ENCODE assay signal across 15 mouse cellular contexts in the genomic region with DNA sequence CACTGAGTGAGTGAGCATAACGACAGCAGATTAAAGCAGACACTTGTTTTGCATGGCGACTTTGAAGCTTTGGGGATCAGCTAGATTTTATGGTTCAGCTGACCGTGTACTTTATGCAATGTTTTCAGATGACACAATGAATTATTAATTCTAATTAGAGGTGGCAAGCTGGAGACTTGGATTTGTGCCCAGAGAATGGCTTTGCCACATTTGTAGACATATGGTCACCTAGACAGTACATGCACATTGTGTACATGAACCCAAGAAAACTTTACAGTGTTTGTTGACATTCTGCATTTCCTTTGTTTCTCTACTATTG. TPM values are rescaled to one million over a fixed set of nuclear protein-coding genes. Genes with fewer than 3 reads are reported as not detected.
DNase-seq lines count a peak whose midpoint lies in the region; ATAC-seq and TF ChIP-seq lines count a peak whose summit lies in the region.
"Had no signal": no experiment of that assay in that cellular context is flagged by ENCODE, and none has a peak within 500 bp of the region (broad histone marks: within the 10 kb centered on the region; RNA-seq: fewer than 3 reads in every experiment).

No protein-coding gene starts in this region.

- 41% methylated on average over 3 of the region's 3 CpGs for WGBS in hindbrain, embryonic 12.5 days
- WGBS in hindbrain, embryonic 11.5 days = 59% methylated on average over 3 of the region's 3 CpGs
- WGBS in hindbrain, postnatal 0 days = 17% methylated on average over 3 of the region's 3 CpGs

- peak; percentile 79 for ATAC-seq in hindbrain, embryonic 12.5 days (ENCODE audit: low FRiP score)
- ATAC-seq in hindbrain, embryonic 11.5 days (ENCODE audit: low FRiP score) = no peak
- ATAC-seq in Patski = no peak
- peak; percentile 83 for ATAC-seq in hindbrain, postnatal 0 days
- ATAC-seq: activated CD4-positive, CD25-positive, alpha-beta regulatory T cell, adult 4 months had no signal

- POLR2A ChIA-PET in Patski (lab: Charles Lee) = no interaction called here

- H3K9ac ChIP-seq in hindbrain, embryonic 12.5 days = no peak overlapping the region
- no peak overlapping the region for H3K9ac ChIP-seq in hindbrain, embryonic 11.5 days (ENCODE audit: low read depth, low read length)
- H3K9ac ChIP-seq in hindbrain, postnatal 0 days (replicated peaks; ENCODE audit: low read length) = no peak overlapping the region
- H3K9ac ChIP-seq: lung, embryonic 15.5 days had no signal

- no peak overlapping the region for H3K4me3 ChIP-seq in hindbrain, embryonic 12.5 days
- H3K4me3 ChIP-seq in hindbrain, embryonic 11.5 days (ENCODE audit: low read depth, low read length) = no peak overlapping the region
- no peak overlapping the region for H3K4me3 ChIP-seq in hindbrain, postnatal 0 days (ENCODE audit: low read length)
- H3K4me3 ChIP-seq: lung, embryonic 15.5 days had no signal

- CTCF ChIA-PET in Patski (lab: Charles Lee) = interaction anchor here (0.7 kb wide), 1 partner anchor 33 kb away, joined by 3 read pairs; no protein-coding TSS in a partner anchor

- no peaks in the 10 kb centered on the region for H3K27me3 ChIP-seq in hindbrain, embryonic 12.5 days
- no peaks in the 10 kb centered on the region for H3K27me3 ChIP-seq in hindbrain, embryonic 11.5 days (ENCODE audit: control insufficient read depth, insufficient read depth, low read length)
- H3K27me3 ChIP-seq in Patski = peaks cover 9% of the 10 kb centered on the region
- no peaks in the 10 kb centered on the region for H3K27me3 ChIP-seq in hindbrain, postnatal 0 days (ENCODE audit: insufficient read depth, low read length)
- H3K27me3 ChIP-seq: lung, embryonic 15.5 days had no signal

- no peak for DNase-seq in hindbrain, embryonic 11.5 days (ENCODE audit: low spot score)
- peak; percentile 2 for DNase-seq in Patski (ENCODE audit: low read depth, low spot score)
- DNase-seq in cerebellum, adult 9-11 months = peak; percentile 75
- peak; percentile 84 for DNase-seq in hindbrain, postnatal 0 days (ENCODE audit: low spot score)
- no peak for DNase-seq in thymus, postnatal 14 days
- no peak for DNase-seq in gastrocnemius, postnatal 25 days
- no peak for DNase-seq in urinary bladder, adult 2 months (ENCODE audit: low spot score)
- DNase-seq: kidney, postnatal 25 days; spleen, adult 18-20 months had no signal

- H3K9me3 ChIP-seq in hindbrain, embryonic 12.5 days (replicated peaks) = no peaks in the 10 kb centered on the region
- H3K9me3 ChIP-seq in hindbrain, embryonic 11.5 days (ENCODE audit: control insufficient read depth, low read length) = no peaks in the 10 kb centered on the region
- no peaks in the 10 kb centered on the region for H3K9me3 ChIP-seq in hindbrain, postnatal 0 days (ENCODE audit: low read length)
- H3K9me3 ChIP-seq: lung, embryonic 15.5 days had no signal

- no peak for TF ChIP-seq CTCF in Patski (IDR thresholded peaks at IDR 0.05)
- TF ChIP-seq CTCF in hindbrain, postnatal 0 days (IDR thresholded peaks at IDR 0.05; ENCODE audit: low read depth) = no peak

- no peaks in the 10 kb centered on the region for H3K36me3 ChIP-seq in hindbrain, embryonic 12.5 days
- no peaks in the 10 kb centered on the region for H3K36me3 ChIP-seq in hindbrain, embryonic 11.5 days (ENCODE audit: control insufficient read depth, insufficient read depth, low read length)
- no peaks in the 10 kb centered on the region for H3K36me3 ChIP-seq in hindbrain, postnatal 0 days (ENCODE audit: insufficient read depth, low read length)
- H3K36me3 ChIP-seq: lung, embryonic 15.5 days had no signal

- no peaks in the 10 kb centered on the region for H3K4me1 ChIP-seq in hindbrain, embryonic 12.5 days
- no peaks in the 10 kb centered on the region for H3K4me1 ChIP-seq in hindbrain, embryonic 11.5 days (replicated peaks; ENCODE audit: control insufficient read depth, insufficient read depth, low read length)
- H3K4me1 ChIP-seq in hindbrain, postnatal 0 days (ENCODE audit: insufficient read depth, low read length) = no peaks in the 10 kb centered on the region
- H3K4me1 ChIP-seq: lung, embryonic 15.5 days had no signal

- in situ Hi-C loops in Patski (cut with MboI; ENCODE audit: low pct_unique_long_range_greater_than_20kb) = loop anchor here (25.0 kb wide), 1 partner anchor 749 kb away; no protein-coding TSS in a partner anchor

- no peak overlapping the region for H3K27ac ChIP-seq in hindbrain, embryonic 12.5 days
- H3K27ac ChIP-seq in hindbrain, embryonic 11.5 days (ENCODE audit: low read depth, low read length) = no peak overlapping the region
- no peak overlapping the region; the same call in 1 of the 2 replicates for H3K27ac ChIP-seq in hindbrain, postnatal 0 days
- H3K27ac ChIP-seq: lung, embryonic 15.5 days had no signal

- no peak overlapping the region for H3K4me2 ChIP-seq in hindbrain, embryonic 12.5 days (replicated peaks)
- H3K4me2 ChIP-seq in hindbrain, embryonic 11.5 days (replicated peaks; ENCODE audit: low read depth, low read length) = no peak overlapping the region
- no peak overlapping the region for H3K4me2 ChIP-seq in hindbrain, postnatal 0 days (ENCODE audit: low read depth, low read length)
- H3K4me2 ChIP-seq: lung, embryonic 15.5 days had no signal

RNA-seq across cellular contexts. Expression of a gene that starts 57.1 kb away (rescaled TPM):
- polyA plus RNA-seq in hindbrain, embryonic 12.5 days (2016; fragmentation: Nextera tagmentation; extraction: Ambion mirVana) = 1.6 and 1.7 TPM in 2 replicates
- polyA plus RNA-seq in hindbrain, embryonic 11.5 days (2014; fragmentation: Nextera tagmentation; extraction: Ambion mirVana) = 1.1 and 1.6 TPM in 2 replicates
- polyA plus RNA-seq in Patski (2021) = not detected
- 25.2 and 30.6 TPM in 2 replicates for total RNA-seq in hindbrain, postnatal 0 days (2014; rRNA removed)
- polyA plus RNA-seq in hindbrain, postnatal 0 days (2015; fragmentation: Nextera tagmentation; extraction: Ambion mirVana) = 7.4 and 8.3 TPM in 2 replicates
- under 1 TPM; 0.10 to 0.16 TPM for total RNA-seq in gastrocnemius, postnatal 25 days (2021)
- polyA plus RNA-seq in urinary bladder, adult 2 months (2012; rRNA removed) = 9.3 and 12.0 TPM in 2 replicates
- total RNA-seq: hematopoietic stem cell, adult 5-6 weeks; megakaryocyte-erythroid progenitor cell, adult 5-6 weeks had no signal
- polyA plus RNA-seq: testis, adult 2 months had no signal

Comparison
In these comparisons a context has a peak if more than half of its experiments do, and no peak if none do; other contexts are left out.
1. ATAC-seq: peak in hindbrain, embryonic 12.5 days (single experiment) and hindbrain, postnatal 0 days (single experiment); none in hindbrain, embryonic 11.5 days (single experiment) and Patski (single experiment).
2. DNase-seq: peak in Patski (single experiment), cerebellum, adult 9-11 months (single experiment) and hindbrain, postnatal 0 days (single experiment); none in hindbrain, embryonic 11.5 days (single experiment), thymus, postnatal 14 days (single experiment), gastrocnemius, postnatal 25 days (single experiment) and urinary bladder, adult 2 months (single experiment).